Mouse (Mus musculus): ENCODE measurements around the gene Adam19.

Adam19 gene

GRCm38 (mm10) chr11:46054911-46055895 is 589 bp upstream of the Adam19 start:
- DNase-seq = no peak

- peak; percentile 43 for DNase-seq
These were observed 1.1 kb downstream of the Adam19 start for GRCm38 (mm10) chr11:46056770-46057411.

GRCm38 (mm10) chr11:46058011-46058410 is 2.2 kb downstream of the Adam19 start:
- no peak for DNase-seq

- DNase-seq = no peak
These were observed 3.1 kb downstream of the Adam19 start for GRCm38 (mm10) chr11:46058916-46059315.

- peak; percentile 74 for DNase-seq
These were observed 4.3 kb downstream of the Adam19 start for GRCm38 (mm10) chr11:46059887-46060650.

GRCm38 (mm10) chr11:46060651-46061020 is 4.8 kb downstream of the Adam19 start:
- no peak for DNase-seq

GRCm38 (mm10) chr11:46061776-46062445 is 6.1 kb downstream of the Adam19 start:
- no peak for DNase-seq

GRCm38 (mm10) chr11:46062569-46062968 is 6.8 kb downstream of the Adam19 start:
- no peak for DNase-seq

GRCm38 (mm10) chr11:46062993-46063731 is 7.4 kb downstream of the Adam19 start:
- DNase-seq = no peak

- DNase-seq = no peak
These were observed 9.0 kb downstream of the Adam19 start for GRCm38 (mm10) chr11:46064767-46065166.

- DNase-seq = no peak
These were observed 9.6 kb downstream of the Adam19 start for GRCm38 (mm10) chr11:46065201-46066011.

GRCm38 (mm10) chr11:46067371-46068060 is 11.7 kb downstream of the Adam19 start:
- no peak for DNase-seq

GRCm38 (mm10) chr11:46068756-46069407 is 13.1 kb downstream of the Adam19 start:
- no peak for DNase-seq

- no peak for DNase-seq
These were observed 13.7 kb downstream of the Adam19 start for GRCm38 (mm10) chr11:46069408-46070003.

- DNase-seq = no peak
These were observed 14.4 kb downstream of the Adam19 start for GRCm38 (mm10) chr11:46070161-46070560.

- DNase-seq = peak; percentile 63
These were observed 15.0 kb downstream of the Adam19 start for GRCm38 (mm10) chr11:46070789-46071188.

GRCm38 (mm10) chr11:46072466-46073060 is 16.8 kb downstream of the Adam19 start:
- DNase-seq = no peak

- no peak for DNase-seq
These were observed 17.5 kb downstream of the Adam19 start for GRCm38 (mm10) chr11:46073061-46073849.

All from thymus, postnatal 4 days (tissue).